Mouse (Mus musculus): Measurements from ENCODE around the gene Crbn. TPM values are rescaled to one million over a fixed set of nuclear protein-coding genes. Genes with fewer than 3 reads are reported as not detected.

Gene Crbn
- 100 to 1,000 TPM; 136 to 143 TPM for polyA plus RNA-seq (2017; shearing (Covaris generic))

GRCm38 (mm10) chr6:106799333-106800226 is at the start of gene Crbn:
Crbn (minus strand) TSS chr6:106800077.

GRCm38 (mm10) chr6:106768640-106769289 is 31.1 kb downstream of the Crbn start, which contains the start of gene Trnt1:
Trnt1 (plus strand) TSS chr6:106769120.

GRCm38 (mm10) chr6:106748887-106749388 is 50.9 kb downstream of the Crbn start, which contains the start of gene Il5ra:
Il5ra (minus strand) TSS chr6:106749037.

Other genes starting within 250 kb of the Crbn start
- under 1 TPM in 1 of 2 experiments, not detected in 1; 0.23 TPM for gene Il5ra, start 51.0 kb downstream of the Crbn start, polyA plus RNA-seq (2017; shearing (Covaris generic))
- gene Trnt1, start 31.0 kb downstream of the Crbn start, polyA plus RNA-seq (2017; shearing (Covaris generic)) = 10 to 100 TPM; 67.4 to 67.8 TPM

Data from inflammation-experienced regulatory T-cells (primary cell).